Mouse (Mus musculus) heart, embryonic 12.5 days (tissue): ENCODE measurements around the gene Gck. TPM values are rescaled to one million over a fixed set of nuclear protein-coding genes. Genes with fewer than 3 reads are reported as not detected.
"Not testable (repeated sequence)": the region's sequence is repeated elsewhere in the genome, so short reads cannot be mapped to it uniquely, and the experiment has no call there.

Experiments
- ATAC-seq: fragments of 200-750 bp; cut with Nextera tagmentation; 2 replicates; pipeline ENCODE4 v1.8.0; 2017; ENCODE audit warnings: moderate TSS enrichment, moderate library complexity; ENCODE audit not compliant: insufficient number of reproducible peaks, low FRiP score
- H3K27ac ChIP-seq: fragments of 300-500 bp; sonication (generic); 2 replicates; pipeline ENCODE4 v1.5.1; 2016; ENCODE audit warnings: mild to moderate bottlenecking, moderate library complexity; ENCODE audit not compliant: poor library complexity, severe bottlenecking
- H3K27me3 ChIP-seq: fragments of 300-500 bp; sonication (generic); replicated peaks from 2 replicates; pipeline ENCODE4 v1.6.1; 2016; ENCODE audit warnings: mild to moderate bottlenecking, moderate library complexity
- H3K36me3 ChIP-seq: fragments of 300-500 bp; sonication (generic); 2 replicates; pipeline ENCODE4 v1.6.1; 2016; ENCODE audit warnings: mild to moderate bottlenecking, moderate library complexity
- H3K4me1 ChIP-seq: fragments of 300-500 bp; sonication (generic); replicated peaks from 2 replicates; pipeline ENCODE4 v1.6.1; 2016; ENCODE audit warnings: mild to moderate bottlenecking
- H3K4me2 ChIP-seq: fragments of 300-500 bp; sonication (generic); 2 replicates; pipeline ENCODE4 v1.6.1; 2016; ENCODE audit warnings: mild to moderate bottlenecking, moderate library complexity
- H3K4me3 ChIP-seq: fragments of 300-500 bp; sonication (generic); 2 replicates; pipeline ENCODE4 v1.5.1; 2016; ENCODE audit warnings: mild to moderate bottlenecking
- H3K9ac ChIP-seq: fragments of 300-500 bp; sonication (generic); 2 replicates; pipeline ENCODE4 v1.6.1; 2016; ENCODE audit warnings: mild to moderate bottlenecking, moderate library complexity
- H3K9me3 ChIP-seq: fragments of 300-500 bp; sonication (generic); replicated peaks from 2 replicates; pipeline ENCODE4 v1.6.1; 2016; ENCODE audit warnings: mild to moderate bottlenecking, moderate library complexity
- WGBS: fragments of 180-500 bp; shearing (Covaris S2); methylation state at CpG from one replicate; pipeline ENCODE4 v1.1.7; 2016; 5-methylcytosine and 5-hydroxymethylcytosine counted together
- polyA plus RNA-seq: library from polyadenylated mRNA; unstranded; fragments of >200 nt; fragmentation: Nextera tagmentation; extraction: Ambion mirVana; gene quantifications from 2 replicates; pipeline ENCODE4 v1.2.1, GENCODE M21; 2016

Gene Gck
- polyA plus RNA-seq, 1 experiment from 2014 or later = 2.2 TPM

DNA sequence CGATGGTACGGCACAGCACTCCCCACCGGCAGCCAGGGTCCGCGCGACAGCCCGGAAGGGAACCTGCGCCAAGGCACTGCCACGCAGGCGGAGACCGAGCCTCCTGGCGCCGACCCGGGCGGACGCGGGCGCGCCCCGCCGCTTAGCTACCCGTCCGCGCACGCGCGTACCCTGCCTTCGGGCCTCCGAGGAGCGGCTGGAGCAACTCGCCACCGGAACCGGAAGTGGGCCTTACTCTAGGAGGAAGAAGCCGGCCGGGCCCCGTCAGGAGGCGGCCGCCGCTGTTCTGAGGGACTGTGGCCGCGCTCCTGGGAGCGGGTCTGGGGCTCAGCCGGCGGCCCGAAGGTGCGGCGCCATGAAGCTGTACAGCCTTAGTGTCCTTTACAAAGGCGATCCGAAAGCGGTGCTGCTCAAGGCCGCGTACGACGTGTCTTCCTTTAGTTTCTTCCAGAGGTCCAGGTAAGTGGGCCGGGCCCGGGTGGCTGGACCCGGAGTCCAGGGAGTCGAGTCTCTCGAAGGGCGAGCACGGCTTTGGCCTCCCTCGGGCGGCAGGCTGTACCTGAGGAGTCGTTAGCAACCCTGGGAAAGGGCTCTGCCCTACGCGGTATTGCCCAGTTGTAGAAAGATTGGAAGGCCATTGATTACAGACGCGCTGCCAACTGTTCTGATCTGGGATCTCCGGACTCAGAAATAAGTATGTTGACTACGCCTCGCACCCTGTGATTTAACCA is 5.8 kb upstream of the Gck start, which contains the start of gene Ykt6:
Gene Ykt6 (plus strand): TSS at position 148 of the 731 bp plus-strand sequence.
- Histone ChIP-seq H3K36me3 (peaks cover 20% of the 10 kb centered on the region), H3K9me3 (no peaks in the 10 kb centered on the region), H3K27me3 (no peaks in the 10 kb centered on the region), H3K9ac (peak within 1 kb of the TSS; percentile 94), H3K4me2 (peak within 1 kb of the TSS; percentile 79), H3K4me3 (peak within 1 kb of the TSS; percentile 88), H3K27ac (peak within 1 kb of the TSS; percentile 91), H3K4me1 (peaks cover 38% of the 10 kb centered on the region)
- whole genome bisulfite sequencing = under 1% methylated on average over 71 of the region's 71 CpGs
- peak; percentile 94 for ATAC-seq

DNA sequence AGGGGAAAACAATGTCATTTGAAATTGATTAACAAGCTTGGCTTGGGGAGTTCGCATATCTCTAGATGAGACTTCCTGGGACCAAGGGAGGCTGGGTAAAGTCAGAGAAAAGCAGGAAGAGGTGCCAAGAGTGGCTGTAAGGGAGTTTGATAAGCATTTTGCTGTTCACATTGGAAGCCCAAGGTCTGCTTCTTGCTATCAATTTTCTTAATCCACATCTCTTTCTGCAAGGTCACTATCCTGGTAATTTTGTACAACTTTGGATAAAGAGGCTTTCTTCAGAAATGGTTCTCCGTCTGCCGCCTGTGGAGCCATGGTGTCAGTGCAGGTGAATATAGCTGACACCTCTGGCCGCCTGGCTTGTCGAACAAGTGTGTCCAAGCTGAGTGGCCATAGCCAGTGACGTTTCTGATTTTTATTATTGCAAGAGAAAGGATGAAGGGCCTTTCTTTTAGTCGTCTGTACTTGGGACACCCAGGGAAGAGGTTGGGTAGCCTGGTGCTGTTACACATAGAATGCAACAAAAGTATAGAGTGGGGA is 5.2 kb upstream of the Gck start:
- WGBS = 4% methylated on average over 7 of the region's 7 CpGs
- Histone ChIP-seq H3K4me2 (peak overlapping the region; percentile 79), H3K4me1 (peaks cover 38% of the 10 kb centered on the region), H3K27ac (peak overlapping the region; percentile 91), H3K9ac (peak overlapping the region; percentile 94), H3K4me3 (peak overlapping the region; percentile 88), H3K36me3 (peaks cover 13% of the 10 kb centered on the region), H3K27me3 (no peaks in the 10 kb centered on the region), H3K9me3 (no peaks in the 10 kb centered on the region)
- ATAC-seq = peak; percentile 65; the same call in 1 of the 2 replicates

DNA sequence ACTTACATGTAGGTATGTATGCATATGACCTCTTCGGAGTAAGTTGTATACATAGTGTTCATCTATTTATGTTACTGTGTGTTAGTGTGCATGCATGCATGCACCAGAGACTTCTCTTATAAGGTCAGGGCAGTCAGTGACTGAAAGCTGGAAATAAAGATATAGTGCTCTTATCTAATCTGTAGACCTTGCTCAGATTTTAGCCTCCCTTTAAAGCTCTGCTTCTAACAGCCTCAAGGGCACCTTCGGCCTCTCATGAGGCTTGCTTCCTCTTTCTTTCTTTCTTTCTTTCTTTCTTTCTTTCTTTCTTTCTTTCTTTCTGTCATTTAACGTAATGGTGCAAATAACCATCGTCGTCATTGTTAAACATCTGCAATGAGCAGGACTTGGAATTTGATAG is 4.6 kb upstream of the Gck start:
- H3K4me2 ChIP-seq = peak overlapping the region; percentile 79; the same call in 1 of the 2 replicates
- H3K9ac ChIP-seq = no peak overlapping the region
- no peak for ATAC-seq
- peaks cover 10% of the 10 kb centered on the region for H3K36me3 ChIP-seq
- peaks cover 43% of the 10 kb centered on the region for H3K4me1 ChIP-seq
- H3K4me3 ChIP-seq = no peak overlapping the region
- no peaks in the 10 kb centered on the region for H3K9me3 ChIP-seq
- no peaks in the 10 kb centered on the region for H3K27me3 ChIP-seq
- WGBS = 62% methylated on average over 5 of the region's 5 CpGs
- H3K27ac ChIP-seq = no peak overlapping the region

DNA sequence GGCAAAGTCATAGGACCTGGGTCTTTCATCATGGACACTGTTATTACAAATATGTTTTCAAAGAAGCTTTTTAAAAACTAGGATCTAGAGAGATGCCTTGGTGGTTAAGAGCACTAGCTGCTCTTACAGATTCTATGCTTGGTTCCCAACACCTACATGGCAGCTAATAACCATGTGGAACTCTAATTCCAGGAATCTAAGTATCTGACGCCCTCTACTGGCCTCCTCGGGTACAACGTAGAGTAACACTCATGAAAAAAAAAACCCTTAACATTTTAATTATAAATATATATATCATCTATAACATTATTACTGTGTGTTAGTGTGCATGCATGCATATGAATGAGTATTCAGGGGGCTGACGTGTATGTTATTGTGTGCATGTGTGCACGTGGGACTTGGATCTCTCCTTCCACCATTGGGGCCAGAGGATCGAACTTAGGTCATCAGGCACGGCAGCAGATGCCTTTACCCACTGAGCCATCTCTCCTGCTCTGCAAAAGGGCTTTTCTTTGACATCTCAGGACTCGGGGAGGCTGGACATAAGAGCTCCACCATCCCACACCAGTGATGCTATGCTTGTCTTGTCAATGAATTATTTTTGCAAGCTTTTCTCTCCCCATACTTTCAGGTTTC is 3.4 kb upstream of the Gck start:
- Histone ChIP-seq H3K9ac (no peak overlapping the region), H3K4me1 (peaks cover 47% of the 10 kb centered on the region), H3K4me3 (no peak overlapping the region), H3K4me2 (no peak overlapping the region), H3K27ac (peak overlapping the region; percentile 66), H3K36me3 (peaks cover 6% of the 10 kb centered on the region), H3K27me3 (no peaks in the 10 kb centered on the region), H3K9me3 (no peaks in the 10 kb centered on the region)
- ATAC-seq = no peak
- 39% methylated on average over 8 of the region's 8 CpGs for WGBS

DNA sequence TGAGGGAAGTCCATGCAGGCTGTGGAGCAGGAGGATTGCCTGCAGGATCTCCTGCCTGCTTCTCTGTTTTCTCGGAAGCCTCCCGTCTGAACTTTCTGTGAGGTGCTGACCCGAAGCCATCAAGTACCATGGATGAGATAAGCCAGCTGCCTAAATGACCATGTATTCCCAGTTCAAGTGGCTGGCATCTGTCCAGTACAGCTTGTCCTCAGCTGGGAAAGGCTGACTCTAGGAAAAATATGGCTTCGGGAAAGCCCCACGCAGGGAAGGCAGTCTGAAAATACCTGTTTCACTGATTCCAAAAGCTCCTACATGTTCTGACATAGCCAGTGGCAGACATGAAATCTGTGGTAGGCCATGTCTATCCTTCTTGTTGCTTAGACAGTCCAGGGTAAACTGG is 2.6 kb upstream of the Gck start:
- H3K27ac ChIP-seq = peak overlapping the region; percentile 66
- no peak overlapping the region for H3K9ac ChIP-seq
- peak; percentile 27; the same call in 1 of the 2 replicates for ATAC-seq

DNA sequence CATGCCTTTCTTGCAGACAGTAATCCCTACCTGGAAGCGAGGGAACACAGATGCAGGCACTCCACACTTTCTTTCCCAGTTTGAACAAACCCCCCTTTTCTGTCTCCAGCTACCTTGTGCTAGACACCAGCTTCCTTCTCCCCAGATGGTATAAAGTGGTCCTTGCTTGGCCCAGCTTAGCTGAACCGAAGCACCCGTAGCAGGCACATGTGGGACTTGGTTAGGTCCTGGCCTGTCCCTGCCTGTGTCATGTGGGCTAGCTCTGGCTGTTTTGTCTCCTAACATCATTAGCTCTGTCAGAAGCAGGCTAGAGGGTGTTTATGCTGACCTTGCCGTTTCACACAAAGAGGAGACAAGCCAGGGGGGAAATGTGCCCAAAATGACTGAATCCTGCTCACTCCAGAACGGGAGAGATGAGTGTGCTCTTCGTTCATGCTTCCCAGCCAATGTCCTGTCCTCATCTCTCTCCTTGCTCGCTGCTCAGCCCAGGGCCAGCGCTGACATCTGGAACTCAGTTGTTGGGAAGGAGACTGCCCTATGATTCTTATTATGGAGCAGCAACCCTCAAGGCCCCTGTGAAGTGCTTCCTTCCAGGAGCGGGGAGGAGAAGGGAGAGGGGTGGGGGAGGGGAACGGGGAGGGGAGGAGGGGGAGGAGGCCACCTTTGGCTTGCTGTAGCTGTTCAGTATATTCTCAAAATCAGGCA is 1.2 kb downstream of the Gck start:
- Histone ChIP-seq H3K9ac (no peak overlapping the region), H3K4me3 (no peak overlapping the region), H3K4me1 (peaks cover 23% of the 10 kb centered on the region), H3K27me3 (no peaks in the 10 kb centered on the region), H3K36me3 (no peaks in the 10 kb centered on the region), H3K27ac (no peak overlapping the region), H3K4me2 (no peak overlapping the region), H3K9me3 (no peaks in the 10 kb centered on the region)
- WGBS = 50% methylated on average over 10 of the region's 10 CpGs
- ATAC-seq = no peak

More for the DNA sequence above, 2.6 kb upstream of the Gck start:
- peaks cover 3% of the 10 kb centered on the region for H3K36me3 ChIP-seq
- H3K4me2 ChIP-seq = peak overlapping the region; percentile 14
- H3K4me1 ChIP-seq = peaks cover 45% of the 10 kb centered on the region
- H3K27me3 ChIP-seq = no peaks in the 10 kb centered on the region
- WGBS = 16% methylated on average over 5 of the region's 5 CpGs
- no peak overlapping the region for H3K4me3 ChIP-seq
- no peaks in the 10 kb centered on the region for H3K9me3 ChIP-seq

DNA sequence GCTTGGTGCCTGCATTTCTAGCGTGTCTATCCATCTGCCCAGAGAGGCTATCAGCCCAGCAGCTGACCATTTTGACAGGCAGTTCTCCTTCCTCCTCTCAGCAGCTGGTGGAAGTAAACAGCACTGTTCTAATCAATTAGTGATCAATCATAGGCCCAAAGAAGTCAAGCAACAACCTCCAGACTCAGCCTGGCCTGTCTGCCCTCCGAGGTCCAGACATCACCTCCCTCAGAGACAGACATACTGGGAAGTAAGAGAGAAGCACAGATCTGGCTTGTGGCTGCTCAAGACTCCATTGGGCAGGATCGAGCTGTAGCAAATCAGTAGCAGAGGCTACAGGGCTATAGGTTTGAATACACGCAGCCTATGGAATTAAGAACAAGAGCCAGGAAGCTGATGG is 2.1 kb downstream of the Gck start:
- Histone ChIP-seq H3K9ac (no peak overlapping the region), H3K36me3 (no peaks in the 10 kb centered on the region), H3K27me3 (no peaks in the 10 kb centered on the region), H3K4me2 (no peak overlapping the region), H3K4me3 (no peak overlapping the region), H3K9me3 (peaks cover 3% of the 10 kb centered on the region; the same call in 1 of the 2 replicates), H3K27ac (no peak overlapping the region), H3K4me1 (peaks cover 18% of the 10 kb centered on the region)
- ATAC-seq = no peak
- 46% methylated on average over 4 of the region's 4 CpGs for WGBS

DNA sequence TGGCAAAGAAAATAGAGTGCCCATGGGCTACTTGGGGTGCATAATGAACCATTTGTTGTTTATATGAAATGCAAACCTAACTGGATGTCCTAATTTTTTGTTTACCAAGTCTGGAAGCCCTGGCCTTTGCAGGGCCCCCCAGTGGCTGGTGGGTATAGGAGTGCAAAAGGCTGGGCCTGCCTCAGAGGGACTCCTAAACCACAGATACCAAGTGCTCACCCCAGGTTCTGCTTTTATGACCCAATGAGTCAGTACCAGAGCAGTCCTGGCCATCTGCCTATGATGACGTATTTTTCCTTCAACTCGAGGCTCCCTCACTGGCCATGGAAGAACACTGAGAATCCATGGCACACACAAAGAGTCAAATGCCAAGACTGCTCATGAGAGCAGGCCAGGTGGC is 4.8 kb downstream of the Gck start:
- H3K27me3 ChIP-seq = no peaks in the 10 kb centered on the region
- 70% methylated on average over 2 of the region's 2 CpGs for WGBS
- H3K4me1 ChIP-seq = peaks cover 12% of the 10 kb centered on the region
- no peaks in the 10 kb centered on the region for H3K36me3 ChIP-seq
- no peak overlapping the region for H3K4me2 ChIP-seq
- no peak for ATAC-seq
- no peak overlapping the region for H3K4me3 ChIP-seq
- H3K9ac ChIP-seq = no peak overlapping the region
- no peak overlapping the region for H3K27ac ChIP-seq
- peaks cover 3% of the 10 kb centered on the region; the same call in 1 of the 2 replicates for H3K9me3 ChIP-seq

DNA sequence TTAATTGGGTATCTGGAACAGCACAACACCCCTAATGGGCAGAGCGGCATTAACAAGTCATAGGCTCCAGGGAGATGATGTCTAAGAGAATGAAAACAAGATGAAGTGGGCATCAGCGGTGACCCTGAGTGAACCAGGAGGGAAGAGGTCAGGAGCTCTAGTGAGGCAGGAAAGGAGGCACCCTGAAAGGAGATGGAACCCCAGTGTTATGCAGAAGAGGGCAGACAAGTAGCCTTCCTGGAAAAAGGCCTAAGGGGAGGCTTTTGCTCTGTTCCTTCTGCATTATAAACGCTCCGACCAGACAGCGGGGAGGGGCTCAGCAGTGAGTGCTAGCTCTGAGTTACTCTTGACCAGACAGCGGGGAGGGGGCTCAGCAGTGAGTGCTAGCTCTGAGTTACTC is 6.9 kb downstream of the Gck start:
- Histone ChIP-seq H3K27me3 (no peaks in the 10 kb centered on the region), H3K36me3 (no peaks in the 10 kb centered on the region), H3K4me3 (no peak overlapping the region), H3K4me1 (no peaks in the 10 kb centered on the region), H3K9ac (no peak overlapping the region), H3K27ac (no peak overlapping the region), H3K4me2 (no peak overlapping the region), H3K9me3 (peaks cover 3% of the 10 kb centered on the region; the same call in 1 of the 2 replicates)
- no peak for ATAC-seq
- 76% methylated on average over 6 of the region's 6 CpGs for WGBS

DNA sequence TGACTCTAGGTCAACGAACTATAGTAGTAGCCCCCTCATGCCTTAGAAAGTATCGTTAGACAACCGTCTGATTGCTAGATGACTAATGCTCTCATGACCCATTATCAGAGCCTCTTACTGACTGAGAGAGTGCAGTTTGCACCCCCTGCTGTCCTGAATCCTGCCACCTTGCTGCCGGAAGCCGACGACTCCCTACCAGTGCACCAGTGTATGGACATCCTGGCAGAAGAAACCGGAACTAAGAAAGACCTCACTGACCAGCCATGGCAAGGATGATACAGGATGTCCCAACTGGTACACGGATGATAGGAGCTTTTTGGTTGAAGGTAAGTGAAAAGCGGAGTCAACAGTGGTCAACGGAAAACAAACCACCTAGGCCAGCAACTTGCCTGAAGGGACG is 15.3 kb downstream of the Gck start:
- ATAC-seq, H3K4me2 ChIP-seq, H3K27ac ChIP-seq, H3K27me3 ChIP-seq, H3K4me3 ChIP-seq, H3K9ac ChIP-seq, H3K4me1 ChIP-seq, H3K36me3 ChIP-seq: not testable (repeated sequence)
- 90% methylated on average over 11 of the region's 11 CpGs for WGBS
- H3K9me3 ChIP-seq = peaks cover 16% of the 10 kb centered on the region

DNA sequence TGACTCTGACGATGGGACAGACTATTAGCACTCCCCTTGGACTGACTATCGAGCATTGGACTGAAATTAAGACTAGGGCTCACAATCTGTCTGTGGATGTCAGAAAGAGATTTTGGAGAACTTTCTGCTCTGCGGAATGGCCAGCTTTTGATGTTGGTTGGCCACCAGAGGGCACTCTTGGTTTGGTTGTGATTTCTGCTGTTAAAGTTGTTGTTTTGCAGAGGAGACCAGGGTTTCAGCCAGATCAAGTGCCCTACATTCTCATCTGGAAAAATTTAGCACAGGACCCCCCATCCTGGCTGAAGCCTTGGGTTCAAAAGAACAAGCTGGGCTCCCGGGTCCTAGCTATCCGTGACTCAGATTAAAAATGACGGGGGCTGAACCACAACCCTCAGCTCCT is 17.9 kb downstream of the Gck start:
- 83% methylated on average over 6 of the region's 6 CpGs for WGBS
- H3K9ac ChIP-seq, ATAC-seq, H3K27me3 ChIP-seq, H3K4me3 ChIP-seq, H3K4me2 ChIP-seq, H3K4me1 ChIP-seq, H3K36me3 ChIP-seq, H3K27ac ChIP-seq: not testable (repeated sequence)
- peaks cover 16% of the 10 kb centered on the region for H3K9me3 ChIP-seq
